Mouse (Mus musculus): ENCODE data around the gene Gm49368. TPM values are rescaled to one million over a fixed set of nuclear protein-coding genes. Genes with fewer than 3 reads are reported as not detected.

The Gm49368 gene
- total and polyA plus RNA-seq, 3 experiments: not detected

- H3K9me3 ChIP-seq (replicated peaks; ENCODE audit: insufficient read depth, low read length): no peaks in the 10 kb centered on the region
- peak overlapping the region; percentile 33 for H3K27ac ChIP-seq (ENCODE audit: control insufficient read depth, low read depth, low read length)
- H3K27me3 ChIP-seq (ENCODE audit: control insufficient read depth in 1 of 2, insufficient read depth in 2 of 2, low read length in 2 of 2): no peaks in the 10 kb centered on the region
- H3K4me3 ChIP-seq (ENCODE audit: control insufficient read depth in 1 of 2, insufficient read depth in 1 of 2, low read depth in 2 of 2, low read length in 2 of 2): no peak overlapping the region
- H3K79me2 ChIP-seq (ENCODE audit: control insufficient read depth, insufficient read depth, low read length, poor library complexity): no peaks in the 10 kb centered on the region
- no peak overlapping the region for H3K9ac ChIP-seq (ENCODE audit: control insufficient read depth, low read depth, low read length, poor library complexity, severe bottlenecking)
- DNase-seq (ENCODE audit: low read depth, low spot score): peak; percentile 13
- no peak for TF ChIP-seq RCOR1 (IDR thresholded peaks at IDR 0.05; ENCODE audit: low read depth, low read length)
- TF ChIP-seq MAFK (IDR thresholded peaks at IDR 0.05; ENCODE audit: borderline replicate concordance, low read depth, low read length): no peak
- TF ChIP-seq CTCF (IDR thresholded peaks at IDR 0.05 in 2 of 3, conservative IDR thresholded peaks at IDR 0.05 in 1 of 3; ENCODE audit: control insufficient read depth in 1 of 3, insufficient read depth in 1 of 3, low read depth in 2 of 3, low read length in 3 of 3, poor library complexity in 1 of 3, severe bottlenecking in 1 of 3): 0 out of 6 replicates have a peak, but pooled peaks of 1 of the 3 experiments have one; percentile 10
- no peak for TF ChIP-seq UBTF (IDR thresholded peaks at IDR 0.05; ENCODE audit: borderline replicate concordance, insufficient read depth, low read depth, low read length)
- TF ChIP-seq ETS1 (IDR thresholded peaks at IDR 0.05; ENCODE audit: low read depth, low read length): peak; percentile 34; the same call in 1 of the 2 replicates
- peaks cover 27 to 30% of the 10 kb centered on the region in 2 experiments for H3K4me1 ChIP-seq (ENCODE audit: control insufficient read depth in 1 of 2, insufficient read depth in 2 of 2, low read length in 2 of 2)
- H3K36me3 ChIP-seq (ENCODE audit: control insufficient read depth in 1 of 2, insufficient read depth in 2 of 2, low read length in 2 of 2): peaks cover 0 to 26% of the 10 kb centered on the region in 2 experiments; a peak in 2 of 4 replicates
These were observed 18.2 kb upstream of the Gm49368 start for GRCm38 (mm10) chr7:128044142-128044785.

DNA sequence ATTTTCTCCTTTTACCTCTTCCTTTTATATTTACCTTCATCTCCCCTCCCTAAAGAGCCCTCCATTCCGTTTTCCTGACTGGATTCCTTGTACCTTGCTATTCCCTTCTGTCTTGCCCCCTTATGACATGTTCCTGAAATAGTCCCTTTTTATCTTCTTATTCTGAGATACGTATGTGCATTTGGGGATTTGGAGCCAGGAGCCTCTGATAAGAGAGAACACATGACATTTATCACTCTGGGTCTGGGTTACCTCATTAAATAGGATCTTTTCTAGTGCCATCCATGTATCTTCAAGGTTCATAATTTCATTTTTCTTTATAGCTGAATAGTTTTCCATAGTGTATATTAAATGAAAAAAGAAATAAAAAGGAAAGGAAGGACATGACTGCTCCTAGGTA is 16.8 kb upstream of the Gm49368 start:
- Histone ChIP-seq H3K27me3 (ENCODE audit: control insufficient read depth in 1 of 2, insufficient read depth in 2 of 2, low read length in 2 of 2) (no peaks in the 10 kb centered on the region), H3K27ac (ENCODE audit: control insufficient read depth, low read depth, low read length) (no peak overlapping the region), H3K9me3 (replicated peaks; ENCODE audit: insufficient read depth, low read length) (no peaks in the 10 kb centered on the region), H3K79me2 (ENCODE audit: control insufficient read depth, insufficient read depth, low read length, poor library complexity) (no peaks in the 10 kb centered on the region), H3K4me3 (ENCODE audit: control insufficient read depth in 1 of 2, insufficient read depth in 1 of 2, low read depth in 2 of 2, low read length in 2 of 2) (no peak overlapping the region), H3K36me3 (ENCODE audit: control insufficient read depth in 1 of 2, insufficient read depth in 2 of 2, low read length in 2 of 2) (peaks cover 0 to 38% of the 10 kb centered on the region in 2 experiments; a peak in 2 of 4 replicates), H3K9ac (ENCODE audit: control insufficient read depth, low read depth, low read length, poor library complexity, severe bottlenecking) (no peak overlapping the region), H3K4me1 (ENCODE audit: control insufficient read depth in 1 of 2, insufficient read depth in 2 of 2, low read length in 2 of 2) (peaks cover 33 to 42% of the 10 kb centered on the region in 2 experiments)
- DNase-seq (ENCODE audit: low read depth, low spot score): no peak
- peak; percentile 83 for TF ChIP-seq ETS1 (IDR thresholded peaks at IDR 0.05; ENCODE audit: low read depth, low read length)
- peak; percentile 53 for TF ChIP-seq GATA1 (IDR thresholded peaks at IDR 0.05; ENCODE audit: low read depth, low read length)
- TF ChIP-seq EP300 (IDR thresholded peaks at IDR 0.05; ENCODE audit: low read depth in 1 of 2, low read length in 2 of 2): peak; percentile 14 to 30; a peak in 1 of 4 replicates
- TF ChIP-seq TCF12 (IDR thresholded peaks at IDR 0.05; ENCODE audit: low read depth, low read length): 0 out of 2 replicates have a peak, but pooled peaks have one; percentile 5
- no peak for TF ChIP-seq HCFC1 (IDR thresholded peaks at IDR 0.05; ENCODE audit: low read depth, low read length)
- 0 out of 4 replicates have a peak, but pooled peaks of 1 of the 2 experiments have one; percentile 20 for TF ChIP-seq USF2 (IDR thresholded peaks at IDR 0.05; ENCODE audit: borderline replicate concordance in 1 of 2, insufficient read depth in 1 of 2, low read depth in 1 of 2, low read length in 2 of 2)
- 0 out of 2 replicates have a peak, but pooled peaks have one; percentile 44 for TF ChIP-seq MEF2A (IDR thresholded peaks at IDR 0.05; ENCODE audit: extremely low read depth, insufficient replicate concordance, low read depth, low read length, poor library complexity, severe bottlenecking)
- TF ChIP-seq USF1 (IDR thresholded peaks at IDR 0.05; ENCODE audit: low read depth, low read length): peak; percentile 75; the same call in 1 of the 2 replicates
- no peak for TF ChIP-seq MYC (IDR thresholded peaks at IDR 0.05; ENCODE audit: low read depth, low read length)
- TF ChIP-seq CHD1 (IDR thresholded peaks at IDR 0.05; ENCODE audit: low read depth, low read length): no peak
- TF ChIP-seq MAX (IDR thresholded peaks at IDR 0.05; ENCODE audit: low read length): no peak
- no peak for TF ChIP-seq NELFE (IDR thresholded peaks at IDR 0.05; ENCODE audit: low read depth, low read length)
